Mouse (Mus musculus) forebrain, embryonic 15.5 days (tissue): ENCODE data around the gene Ubl3. TPM values are rescaled to one million over a fixed set of nuclear protein-coding genes. Genes with fewer than 3 reads are reported as not detected.

Experiments used
- ATAC-seq: fragments of 200-750 bp; cut with Nextera tagmentation; replicated peaks from 2 replicates; pipeline ENCODE4 v1.8.0; 2017; ENCODE audit warnings: mild to moderate bottlenecking, moderate TSS enrichment, moderate library complexity
- H3K27ac ChIP-seq: fragments of 300-500 bp; sonication (generic); replicated peaks from 2 replicates; pipeline ENCODE4 v1.5.1; 2015; ENCODE audit warnings: mild to moderate bottlenecking, inconsistent platforms
- H3K27me3 ChIP-seq: fragments of 300-500 bp; sonication (generic); 2 replicates; pipeline ENCODE4 v1.6.1; 2015; ENCODE audit warnings: inconsistent platforms
- H3K36me3 ChIP-seq: fragments of 300-500 bp; sonication (generic); 2 replicates; pipeline ENCODE4 v1.6.1; 2015; ENCODE audit warnings: mild to moderate bottlenecking, inconsistent platforms
- H3K4me1 ChIP-seq: fragments of 300-500 bp; sonication (generic); 2 replicates; pipeline ENCODE4 v1.6.1; 2015; ENCODE audit warnings: inconsistent platforms
- H3K4me2 ChIP-seq: fragments of 300-500 bp; sonication (generic); replicated peaks from 2 replicates; pipeline ENCODE4 v1.6.1; 2015; ENCODE audit warnings: mild to moderate bottlenecking, inconsistent platforms
- H3K4me3 ChIP-seq: fragments of 300-500 bp; sonication (generic); 2 replicates; pipeline ENCODE4 v1.5.1; 2015; ENCODE audit warnings: mild to moderate bottlenecking, inconsistent platforms
- H3K9ac ChIP-seq: fragments of 300-500 bp; sonication (generic); replicated peaks from 2 replicates; pipeline ENCODE4 v1.6.1; 2015; ENCODE audit warnings: mild to moderate bottlenecking, inconsistent platforms
- H3K9me3 ChIP-seq: fragments of 300-500 bp; sonication (generic); 2 replicates; pipeline ENCODE4 v1.6.1; 2016; ENCODE audit warnings: inconsistent platforms
- WGBS: fragments of 180-500 bp; shearing (Covaris S2); methylation state at CpG from one replicate; pipeline ENCODE4 v1.1.7; 2015; ENCODE audit warnings: mixed read lengths; 5-methylcytosine and 5-hydroxymethylcytosine counted together
- polyA plus RNA-seq: library from polyadenylated mRNA; unstranded; fragments of >200 nt; fragmentation: Nextera tagmentation; extraction: Ambion mirVana; gene quantifications from 2 replicates; pipeline ENCODE4 v1.2.1, GENCODE M21; 2015

Gene Ubl3
- polyA plus RNA-seq, 1 experiment from 2014 or later: 91.1 TPM

GRCm38 (mm10) chr5:148463783-148464294 is 88.8 kb downstream of the Ubl3 start:
- H3K36me3 ChIP-seq: no peaks in the 10 kb centered on the region
- H3K4me3 ChIP-seq: no peak overlapping the region
- no peak overlapping the region for H3K27ac ChIP-seq
- H3K9ac ChIP-seq: no peak overlapping the region
- peaks cover 8% of the 10 kb centered on the region; the same call in 1 of the 2 replicates for H3K9me3 ChIP-seq
- 84% methylated on average over 6 of the region's 6 CpGs for WGBS
- no peaks in the 10 kb centered on the region for H3K27me3 ChIP-seq
- ATAC-seq: no peak
- no peak overlapping the region for H3K4me2 ChIP-seq
- no peaks in the 10 kb centered on the region for H3K4me1 ChIP-seq

Other genes starting within 250 kb of the Ubl3 start
- 32.4 and 37.5 TPM in 2 replicates for gene Slc7a1, start 152.9 kb downstream of the Ubl3 start, polyA plus RNA-seq